Mouse (Mus musculus) G1E (cell line): ENCODE measurements around the gene Foxn2. TPM values are rescaled to one million over a fixed set of nuclear protein-coding genes. Genes with fewer than 3 reads are reported as not detected.

Experiments used
- ATAC-seq: 2 replicates; pipeline ENCODE4 v1.8.0; 2016; ENCODE audit warnings: mild to moderate bottlenecking; ENCODE audit not compliant: insufficient number of reproducible peaks, poor library complexity, low FRiP score, severe bottlenecking; ENCODE audit errors: extremely low read depth
- DNase-seq: peaks from one replicate; pipeline ENCODE4 v3.0.0; 2012; ENCODE audit warnings: low spot score
- H3K27me3 ChIP-seq: 2 replicates; pipeline ENCODE4 v1.6.1; 2012; ENCODE audit warnings: mild to moderate bottlenecking, low read length, inconsistent platforms; ENCODE audit not compliant: insufficient read depth
- H3K36me3 ChIP-seq: replicated peaks from 2 replicates; pipeline ENCODE3; 2012; ENCODE audit warnings: mild to moderate bottlenecking, inconsistent platforms
- H3K4me1 ChIP-seq: 2 replicates; pipeline ENCODE4 v1.6.1; 2012; ENCODE audit warnings: low read depth, low read length, inconsistent platforms, mixed read lengths; ENCODE audit not compliant: insufficient read depth
- H3K4me3 ChIP-seq: 2 replicates; pipeline ENCODE4 v1.5.1; 2012; ENCODE audit warnings: low read depth, mild to moderate bottlenecking, inconsistent platforms, low read length, moderate library complexity, mixed read lengths
- H3K9me3 ChIP-seq: replicated peaks from 2 replicates; pipeline ENCODE4 v1.6.1; 2012; ENCODE audit warnings: inconsistent platforms
- CTCF ChIP-seq: IDR thresholded peaks from 2 replicates; pipeline ENCODE4 v1.5.1; 2012; ENCODE audit warnings: low read depth, low read length, inconsistent platforms, mixed read lengths
- GATA1 ChIP-seq: IDR thresholded peaks from 2 replicates; pipeline ENCODE4 v1.6.1; 2012; ENCODE audit warnings: borderline replicate concordance, low read length, inconsistent platforms, mixed read lengths
- GATA2 ChIP-seq: IDR thresholded peaks from 2 replicates; pipeline ENCODE4 v1.6.1; 2012; ENCODE audit warnings: low read depth, low read length, inconsistent platforms, borderline replicate concordance
- POLR2AphosphoS5 ChIP-seq: IDR thresholded peaks from 2 replicates; pipeline ENCODE4 v1.6.1; 2012; ENCODE audit warnings: low read depth, low read length, inconsistent platforms; ENCODE audit not compliant: insufficient replicate concordance
- TAL1 ChIP-seq: conservative IDR thresholded peaks from 2 replicates; pipeline ENCODE4 v1.6.1; 2012; ENCODE audit warnings: low read depth, low read length, inconsistent platforms, mixed read lengths
- polyA plus RNA-seq: library from polyadenylated mRNA; stranded (reverse); fragments of >175 nt; gene quantifications from 2 replicates; pipeline ENCODE4 v1.2.3, GENCODE M21; 2012
- total RNA-seq, 2 experiments: library from RNA; stranded (forward) in 1 of 2; stranded (reverse) in 1 of 2; fragments of 200-1000 nt in 1 of 2; fragments of >200 nt in 1 of 2; fragmentation: Nextera tagmentation in 1 of 2; gene quantifications; 2 replicates each; pipeline ENCODE4 v1.2.3; 2014 to 2017

The Foxn2 gene
- total and polyA plus RNA-seq, 3 experiments, result 18.8 to 43.9 (median 42.0) TPM

DNA sequence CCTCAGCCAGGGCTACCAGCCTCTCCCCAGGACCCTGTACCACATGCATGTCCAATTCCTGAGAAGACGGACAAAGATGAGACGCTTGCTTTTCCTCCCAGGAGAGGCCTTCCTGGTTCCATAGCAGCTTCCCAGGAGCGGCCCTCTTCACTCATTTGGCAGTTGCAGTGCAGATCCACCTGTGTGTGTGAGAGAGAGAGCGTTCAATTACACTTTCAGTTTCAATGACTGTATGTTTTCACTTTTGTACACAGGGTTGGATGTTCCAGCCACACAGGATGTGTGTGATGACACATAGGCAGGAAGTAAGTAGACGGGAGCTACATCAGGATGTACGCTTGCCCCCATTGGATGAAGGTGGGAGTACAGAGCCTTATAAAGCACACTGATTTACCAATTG is 37.2 kb upstream of the Foxn2 start:
- no peaks in the 10 kb centered on the region for H3K9me3 ChIP-seq
- no peaks in the 10 kb centered on the region for H3K4me1 ChIP-seq
- DNase-seq (no peak), ATAC-seq (no peak)
- no peaks in the 10 kb centered on the region for H3K36me3 ChIP-seq
- H3K4me3 ChIP-seq, result no peak overlapping the region
- peaks cover 15% of the 10 kb centered on the region for H3K27me3 ChIP-seq
- no peak for TF ChIP-seq GATA1
- no peak for TF ChIP-seq TAL1
- TF ChIP-seq POLR2AphosphoS5, result no peak
- TF ChIP-seq CTCF, result no peak
- no peak for TF ChIP-seq GATA2

DNA sequence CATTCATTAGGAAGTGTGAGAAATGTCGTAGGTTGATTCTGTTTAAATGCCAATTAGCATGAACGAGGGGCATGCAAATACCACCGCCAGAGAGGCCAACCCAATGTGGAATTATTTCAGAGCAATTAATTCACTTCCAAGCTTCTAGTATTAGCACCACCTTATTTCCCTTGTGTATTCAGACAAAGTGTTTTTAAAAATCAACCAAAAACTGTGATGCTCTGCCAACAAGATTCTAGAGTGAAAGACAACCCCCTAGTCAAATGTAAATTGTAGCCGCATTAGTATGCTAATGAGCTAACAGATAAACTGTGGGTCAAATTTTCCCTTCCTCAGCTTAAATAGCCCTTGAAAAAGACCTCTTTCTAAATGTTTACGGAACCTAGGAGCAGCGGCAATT is 36.0 kb upstream of the Foxn2 start:
- TF ChIP-seq GATA2, result no peak
- TF ChIP-seq GATA1, result no peak
- no peak for TF ChIP-seq CTCF
- TF ChIP-seq TAL1, result no peak
- TF ChIP-seq POLR2AphosphoS5, result no peak
- no peaks in the 10 kb centered on the region for H3K9me3 ChIP-seq
- peaks cover 15% of the 10 kb centered on the region for H3K27me3 ChIP-seq
- DNase-seq (no peak), ATAC-seq (no peak)
- no peaks in the 10 kb centered on the region for H3K4me1 ChIP-seq
- no peak overlapping the region for H3K4me3 ChIP-seq
- H3K36me3 ChIP-seq, result no peaks in the 10 kb centered on the region

- H3K4me3 ChIP-seq, result no peak overlapping the region
- ATAC-seq (no peak), DNase-seq (no peak)
- no peaks in the 10 kb centered on the region for H3K36me3 ChIP-seq
- peaks cover 15% of the 10 kb centered on the region for H3K27me3 ChIP-seq
- no peaks in the 10 kb centered on the region for H3K9me3 ChIP-seq
- TF ChIP-seq GATA1, result no peak
- H3K4me1 ChIP-seq, result no peaks in the 10 kb centered on the region
Observed at GRCm38 (mm10) chr17:88405076-88405475, 35.4 kb upstream of the Foxn2 start.

- TF ChIP-seq CTCF, result no peak
- no peak for TF ChIP-seq GATA1
- no peak for TF ChIP-seq POLR2AphosphoS5
- TF ChIP-seq TAL1, result no peak
- no peak for TF ChIP-seq GATA2
- Histone ChIP-seq H3K4me1 (no peaks in the 10 kb centered on the region), H3K4me3 (no peak overlapping the region), H3K9me3 (no peaks in the 10 kb centered on the region), H3K27me3 (peaks cover 12% of the 10 kb centered on the region; the same call in 1 of the 2 replicates), H3K36me3 (no peaks in the 10 kb centered on the region)
- DNase-seq (no peak), ATAC-seq (no peak)
Observed at GRCm38 (mm10) chr17:88409706-88410105, 30.8 kb upstream of the Foxn2 start.

DNA sequence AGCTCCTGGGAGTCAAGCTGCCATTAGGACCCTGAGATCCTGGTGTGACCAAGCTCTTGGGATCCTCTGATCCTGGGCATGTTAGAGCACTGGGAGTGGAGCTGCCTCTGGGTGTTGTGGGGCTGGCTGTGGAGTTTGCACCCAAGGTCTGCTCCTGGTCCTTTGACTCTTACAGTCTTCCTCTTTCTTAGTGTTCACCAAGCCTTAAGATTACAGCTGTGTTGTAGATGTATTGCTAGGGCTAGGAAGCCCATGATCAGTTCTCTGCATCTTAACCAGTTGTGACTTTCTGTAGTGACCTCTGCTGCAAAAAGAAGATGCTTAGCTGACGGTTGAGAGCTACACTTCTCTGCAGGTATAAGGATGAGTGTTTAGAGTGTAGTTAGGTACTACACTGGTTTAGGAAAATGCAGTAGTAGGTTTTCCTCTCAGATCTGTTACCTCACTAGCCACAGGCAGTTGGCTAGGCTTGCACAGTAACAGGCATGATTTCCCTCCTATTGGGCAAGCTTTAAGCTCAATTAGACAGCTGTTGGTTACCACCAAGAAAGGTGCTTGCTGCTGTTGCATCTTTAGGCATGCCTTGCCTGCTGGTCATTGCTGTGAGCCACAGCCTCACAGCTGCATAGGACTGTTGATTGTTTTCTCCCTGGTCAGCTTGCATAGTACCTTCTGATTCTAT is 27.2 kb upstream of the Foxn2 start:
- DNase-seq (no peak), ATAC-seq (no peak)
- H3K9me3 ChIP-seq, result no peaks in the 10 kb centered on the region
- TF ChIP-seq GATA1, result no peak
- no peak for TF ChIP-seq POLR2AphosphoS5
- no peak for TF ChIP-seq CTCF
- no peak for TF ChIP-seq TAL1
- TF ChIP-seq GATA2, result no peak
- no peak overlapping the region for H3K4me3 ChIP-seq
- H3K27me3 ChIP-seq, result 0 out of 2 replicates have a peak, but pooled peaks cover 6% of the 10 kb centered on the region
- no peaks in the 10 kb centered on the region for H3K4me1 ChIP-seq
- no peaks in the 10 kb centered on the region for H3K36me3 ChIP-seq

- no peaks in the 10 kb centered on the region for H3K27me3 ChIP-seq
- H3K36me3 ChIP-seq, result no peaks in the 10 kb centered on the region
- no peak overlapping the region for H3K4me3 ChIP-seq
- ATAC-seq, result no peak
- no peak for TF ChIP-seq TAL1
- TF ChIP-seq GATA2, result no peak
- TF ChIP-seq CTCF, result no peak
- TF ChIP-seq POLR2AphosphoS5, result no peak
- no peak for TF ChIP-seq GATA1
- H3K9me3 ChIP-seq, result no peaks in the 10 kb centered on the region
- H3K4me1 ChIP-seq, result no peaks in the 10 kb centered on the region
- no peak for DNase-seq
Observed at GRCm38 (mm10) chr17:88420426-88420825, 20.1 kb upstream of the Foxn2 start.
